Comparison of ENCODE assay signal across 12 mouse cellular contexts in genomic region chr10:41580441-41580840, GRCm38 (mm10).
"Had no signal": no experiment of that assay in that cellular context is flagged by ENCODE, and none has a peak within 500 bp of the region (broad histone marks: within the 10 kb centered on the region; RNA-seq: fewer than 3 reads in every experiment).

No protein-coding gene starts in this region.

- DNase-seq: kidney, postnatal 14 days; lung, adult 2 months; lung, postnatal 36 days; midbrain, embryonic 14.5 days; thymus, postnatal 4 days had no signal

- H3K9me3 ChIP-seq: limb, embryonic 10.5 days; liver, embryonic 15.5 days; neural tube, embryonic 12.5 days had no signal

- H3K27ac ChIP-seq: left cerebral cortex, adult 2 months; limb, embryonic 10.5 days; liver, embryonic 15.5 days; neural tube, embryonic 12.5 days; stomach, postnatal 0 days had no signal

- H3K36me3 ChIP-seq: limb, embryonic 10.5 days; liver, embryonic 15.5 days; neural tube, embryonic 12.5 days had no signal

- H3K4me3 ChIP-seq: left cerebral cortex, adult 2 months; limb, embryonic 10.5 days; liver, embryonic 15.5 days; neural tube, embryonic 12.5 days had no signal

- H3K27me3 ChIP-seq: liver, embryonic 15.5 days; neural tube, embryonic 12.5 days had no signal

- ATAC-seq: lung, postnatal 0 days had no signal

- H3K4me2 ChIP-seq: liver, embryonic 11.5 days; liver, embryonic 15.5 days; neural tube, embryonic 12.5 days had no signal

- H3K9ac ChIP-seq: liver, embryonic 15.5 days; neural tube, embryonic 12.5 days had no signal
